Mouse (Mus musculus) stomach, postnatal 0 days (tissue): Measurements from ENCODE around the gene Bap1.

ENCODE experiments used
- CTCF ChIP-seq: IDR thresholded peaks from 2 replicates; pipeline ENCODE4 v1.5.1; 2016; ENCODE audit warnings: antibody characterized with exemption, low read depth, mild to moderate bottlenecking, moderate library complexity
- EP300 ChIP-seq: optimal IDR thresholded peaks from 2 replicates; pipeline ENCODE3; 2016; ENCODE audit warnings: antibody characterized with exemption

DNA sequence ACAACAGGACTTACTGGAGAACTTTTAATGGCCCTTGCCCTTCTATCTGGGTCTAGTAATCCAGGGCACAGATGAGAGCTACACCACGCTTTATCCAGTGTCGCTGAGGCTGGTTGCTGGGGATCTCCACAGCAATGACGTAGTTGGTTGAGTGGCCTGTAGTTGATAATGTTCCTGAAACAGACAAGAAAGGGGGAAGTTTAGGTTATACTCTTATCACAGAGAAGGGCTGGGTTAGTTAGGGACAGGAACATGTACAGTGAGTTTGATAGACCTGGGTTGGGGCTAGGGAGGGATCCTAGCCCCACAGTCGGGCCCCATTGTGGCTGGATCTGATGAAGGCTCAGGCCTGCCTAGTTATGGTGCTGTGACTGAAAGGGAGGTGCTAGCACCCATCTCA is 9.1 kb downstream of the Bap1 start:
- TF ChIP-seq EP300 (no peak), CTCF (no peak)
